Mouse (Mus musculus) midbrain, embryonic 12.5 days (tissue): ENCODE results near the gene Ifnl3. TPM values are rescaled to one million over a fixed set of nuclear protein-coding genes. Genes with fewer than 3 reads are reported as not detected.

Experiments
- ATAC-seq: fragments of 200-750 bp; cut with Nextera tagmentation; 2 replicates; pipeline ENCODE4 v1.8.0; 2017; ENCODE audit warnings: low read depth, moderate TSS enrichment, moderate library complexity; ENCODE audit not compliant: low FRiP score
- H3K27ac ChIP-seq: fragments of 300-500 bp; sonication (generic); replicated peaks from 2 replicates; pipeline ENCODE4 v1.5.1; 2016; ENCODE audit warnings: mild to moderate bottlenecking
- H3K27me3 ChIP-seq: fragments of 300-500 bp; sonication (generic); 2 replicates; pipeline ENCODE4 v1.6.1; 2016; ENCODE audit warnings: mild to moderate bottlenecking
- H3K36me3 ChIP-seq: fragments of 300-500 bp; sonication (generic); 2 replicates; pipeline ENCODE4 v1.6.1; 2016
- H3K4me1 ChIP-seq: fragments of 300-500 bp; sonication (generic); 2 replicates; pipeline ENCODE4 v1.6.1; 2016
- H3K4me2 ChIP-seq: fragments of 300-500 bp; sonication (generic); replicated peaks from 2 replicates; pipeline ENCODE4 v1.6.1; 2016; ENCODE audit warnings: mild to moderate bottlenecking, moderate library complexity
- H3K4me3 ChIP-seq: fragments of 300-500 bp; sonication (generic); 2 replicates; pipeline ENCODE4 v1.5.1; 2016; ENCODE audit warnings: mild to moderate bottlenecking
- H3K9ac ChIP-seq: fragments of 300-500 bp; sonication (generic); replicated peaks from 2 replicates; pipeline ENCODE4 v1.6.1; 2016; ENCODE audit warnings: mild to moderate bottlenecking, moderate library complexity
- H3K9me3 ChIP-seq: fragments of 300-500 bp; sonication (generic); 2 replicates; pipeline ENCODE4 v1.6.1; 2016; ENCODE audit warnings: mild to moderate bottlenecking
- WGBS: fragments of 180-500 bp; shearing (Covaris S2); methylation state at CpG from one replicate; pipeline ENCODE4 v1.1.7; 2016; 5-methylcytosine and 5-hydroxymethylcytosine counted together
- polyA plus RNA-seq: library from polyadenylated mRNA; unstranded; fragments of >200 nt; fragmentation: Nextera tagmentation; extraction: Ambion mirVana; gene quantifications from 2 replicates; pipeline ENCODE4 v1.2.1, GENCODE M21; 2016

Gene Ifnl3
- polyA plus RNA-seq, 1 experiment from 2014 or later: not detected

GRCm38 (mm10) chr7:28547628-28548027 is 25.0 kb downstream of the Ifnl3 start:
- H3K9ac ChIP-seq: no peak overlapping the region
- ATAC-seq: no peak
- H3K27ac ChIP-seq: no peak overlapping the region
- peaks cover 21% of the 10 kb centered on the region for H3K4me1 ChIP-seq
- no peaks in the 10 kb centered on the region for H3K9me3 ChIP-seq
- H3K4me2 ChIP-seq: no peak overlapping the region
- 73% methylated on average over 7 of the region's 7 CpGs for WGBS
- peaks cover 54% of the 10 kb centered on the region for H3K27me3 ChIP-seq
- no peaks in the 10 kb centered on the region for H3K36me3 ChIP-seq
- no peak overlapping the region for H3K4me3 ChIP-seq

DNA sequence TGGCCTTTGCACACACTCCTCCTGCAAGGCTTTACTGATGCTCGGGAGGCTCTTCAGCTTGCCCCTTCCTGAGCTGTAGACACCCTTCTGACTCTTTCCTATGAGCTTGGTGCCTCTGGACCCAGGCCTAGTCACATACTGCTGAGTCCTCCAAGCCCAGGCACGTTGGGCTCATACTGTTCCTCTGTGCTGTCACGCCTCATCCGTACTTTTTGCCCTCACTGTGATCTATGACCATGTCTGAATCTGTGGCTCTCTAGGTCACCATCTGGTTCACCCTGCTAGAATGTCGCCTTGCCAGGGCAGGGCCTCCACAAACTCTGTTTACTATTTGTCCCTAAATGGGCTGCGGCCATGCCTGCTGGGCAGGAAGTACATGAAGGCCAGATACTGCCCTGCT is 30.4 kb downstream of the Ifnl3 start:
- Histone ChIP-seq H3K27me3 (peaks cover 1% of the 10 kb centered on the region; the same call in 1 of the 2 replicates), H3K4me3 (no peak overlapping the region), H3K27ac (no peak overlapping the region), H3K9me3 (no peaks in the 10 kb centered on the region), H3K36me3 (no peaks in the 10 kb centered on the region), H3K4me2 (no peak overlapping the region), H3K9ac (no peak overlapping the region), H3K4me1 (peaks cover 5% of the 10 kb centered on the region; the same call in 1 of the 2 replicates)
- 93% methylated on average over 6 of the region's 6 CpGs for WGBS
- no peak for ATAC-seq

GRCm38 (mm10) chr7:28555939-28556535 is 33.4 kb downstream of the Ifnl3 start:
- H3K27me3 ChIP-seq: no peaks in the 10 kb centered on the region
- peaks cover 27% of the 10 kb centered on the region for H3K36me3 ChIP-seq
- H3K9ac ChIP-seq: no peak overlapping the region
- 18% methylated on average over 5 of the region's 5 CpGs for WGBS
- H3K4me1 ChIP-seq: peaks cover 5% of the 10 kb centered on the region; the same call in 1 of the 2 replicates
- H3K4me2 ChIP-seq: no peak overlapping the region
- H3K9me3 ChIP-seq: no peaks in the 10 kb centered on the region
- no peak for ATAC-seq
- H3K27ac ChIP-seq: no peak overlapping the region
- no peak overlapping the region for H3K4me3 ChIP-seq

DNA sequence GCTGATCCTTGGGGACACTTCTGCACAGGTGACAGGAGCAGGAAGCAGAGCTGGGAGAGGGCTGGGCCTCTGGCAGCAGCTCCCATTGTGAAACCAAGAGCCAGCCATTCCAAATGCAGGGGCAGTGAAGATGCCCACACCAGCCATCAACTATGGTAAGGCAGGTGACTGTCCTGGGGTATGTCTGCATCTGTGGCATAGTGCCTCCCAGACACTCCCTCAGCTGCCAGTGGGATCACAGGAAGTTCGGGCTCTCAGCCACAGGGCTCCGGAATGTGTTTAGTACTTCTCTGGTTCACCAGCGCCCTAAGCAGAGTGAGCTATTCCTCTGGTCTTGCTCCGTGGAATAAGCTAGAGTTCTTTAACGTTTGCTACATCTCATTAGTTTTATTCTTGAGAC is 34.4 kb downstream of the Ifnl3 start:
- peaks cover 31% of the 10 kb centered on the region for H3K36me3 ChIP-seq
- H3K9ac ChIP-seq: no peak overlapping the region
- no peaks in the 10 kb centered on the region for H3K27me3 ChIP-seq
- no peaks in the 10 kb centered on the region for H3K9me3 ChIP-seq
- H3K4me3 ChIP-seq: no peak overlapping the region
- WGBS: 73% methylated on average over 5 of the region's 5 CpGs
- ATAC-seq: no peak
- no peak overlapping the region for H3K27ac ChIP-seq
- no peak overlapping the region for H3K4me2 ChIP-seq
- peaks cover 5% of the 10 kb centered on the region; the same call in 1 of the 2 replicates for H3K4me1 ChIP-seq

DNA sequence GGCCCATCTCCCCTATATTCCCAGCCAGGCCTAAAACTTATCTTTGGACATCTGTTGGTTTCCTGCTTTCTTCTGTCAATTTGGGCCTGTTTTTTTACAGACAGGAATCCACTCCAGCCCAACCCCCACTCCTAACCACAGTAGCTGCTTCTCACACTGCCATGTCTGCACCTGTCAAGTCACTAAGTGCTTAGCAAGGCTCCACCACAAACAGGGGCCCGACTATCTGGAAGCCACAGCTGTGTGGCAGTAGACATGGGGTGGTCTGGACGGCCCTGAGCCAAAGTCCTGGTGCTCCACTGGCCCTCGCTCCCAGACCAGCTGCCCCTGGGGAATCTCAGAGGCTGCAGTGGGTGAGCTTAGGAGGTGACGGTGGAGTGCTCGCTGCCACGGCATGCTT is 35.1 kb downstream of the Ifnl3 start:
- Histone ChIP-seq H3K4me1 (peaks cover 5% of the 10 kb centered on the region; the same call in 1 of the 2 replicates), H3K4me3 (no peak overlapping the region), H3K4me2 (no peak overlapping the region), H3K9ac (no peak overlapping the region; the same call in 1 of the 2 replicates), H3K27me3 (no peaks in the 10 kb centered on the region), H3K27ac (no peak overlapping the region), H3K9me3 (no peaks in the 10 kb centered on the region), H3K36me3 (peaks cover 37% of the 10 kb centered on the region)
- 89% methylated on average over 6 of the region's 6 CpGs for WGBS
- ATAC-seq: no peak

DNA sequence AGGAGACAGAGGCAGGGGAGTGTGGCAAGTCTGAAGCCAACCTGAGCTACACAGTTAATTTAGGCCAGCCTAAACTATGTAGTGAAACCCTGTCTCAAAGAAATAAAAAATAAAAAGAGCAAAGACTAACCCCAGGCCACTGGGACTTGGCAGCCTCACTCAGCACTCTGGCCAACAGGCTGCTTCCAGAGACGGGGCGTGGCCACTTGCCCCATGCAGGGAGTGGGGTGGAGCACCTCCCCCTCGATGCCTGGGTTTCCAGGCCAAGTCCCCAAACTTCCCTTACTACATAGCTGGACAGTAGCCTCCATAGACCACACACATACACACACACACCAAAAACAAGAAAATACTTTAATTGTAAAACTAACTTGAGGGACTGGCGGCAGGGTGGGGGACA is 35.9 kb downstream of the Ifnl3 start:
- Histone ChIP-seq H3K27me3 (no peaks in the 10 kb centered on the region), H3K4me2 (no peak overlapping the region), H3K27ac (no peak overlapping the region), H3K9ac (no peak overlapping the region), H3K4me1 (peaks cover 5% of the 10 kb centered on the region; the same call in 1 of the 2 replicates), H3K4me3 (no peak overlapping the region), H3K9me3 (no peaks in the 10 kb centered on the region), H3K36me3 (peaks cover 45% of the 10 kb centered on the region)
- ATAC-seq: no peak
- WGBS: 78% methylated on average over 4 of the region's 4 CpGs

GRCm38 (mm10) chr7:28560856-28561255 is 38.2 kb downstream of the Ifnl3 start:
- no peak overlapping the region for H3K27ac ChIP-seq
- peaks cover 5% of the 10 kb centered on the region; the same call in 1 of the 2 replicates for H3K4me1 ChIP-seq
- no peak overlapping the region for H3K9ac ChIP-seq
- H3K27me3 ChIP-seq: no peaks in the 10 kb centered on the region
- H3K36me3 ChIP-seq: peaks cover 66% of the 10 kb centered on the region
- H3K4me2 ChIP-seq: no peak overlapping the region
- no peak overlapping the region for H3K4me3 ChIP-seq
- WGBS: 94% methylated on average over 10 of the region's 10 CpGs
- no peaks in the 10 kb centered on the region for H3K9me3 ChIP-seq
- ATAC-seq: no peak

DNA sequence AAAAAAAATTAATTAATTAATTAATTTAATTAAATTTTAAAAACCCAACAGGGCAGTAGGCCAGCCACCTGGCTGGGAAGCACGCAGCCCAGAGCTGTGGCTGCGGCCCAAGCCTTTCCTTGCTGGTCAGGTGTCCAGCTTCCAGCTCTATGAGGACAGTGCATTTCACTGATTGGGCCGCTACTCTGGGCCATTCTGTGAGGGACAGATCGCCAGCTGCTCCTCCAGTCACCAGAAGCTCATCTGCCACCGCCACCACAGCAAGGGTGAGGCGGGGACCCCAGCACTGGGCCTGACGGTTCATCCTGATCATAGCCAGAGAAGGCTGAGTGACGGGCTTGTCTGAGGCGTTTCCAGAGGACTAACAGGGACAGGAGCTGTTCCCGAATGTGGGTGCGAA is 39.3 kb downstream of the Ifnl3 start:
- H3K9ac ChIP-seq: no peak overlapping the region
- H3K4me3 ChIP-seq: no peak overlapping the region
- H3K27me3 ChIP-seq: no peaks in the 10 kb centered on the region
- no peak overlapping the region for H3K27ac ChIP-seq
- H3K4me2 ChIP-seq: no peak overlapping the region
- no peaks in the 10 kb centered on the region for H3K9me3 ChIP-seq
- H3K4me1 ChIP-seq: no peaks in the 10 kb centered on the region
- peaks cover 77% of the 10 kb centered on the region for H3K36me3 ChIP-seq
- no peak for ATAC-seq
- 90% methylated on average over 11 of the region's 11 CpGs for WGBS

DNA sequence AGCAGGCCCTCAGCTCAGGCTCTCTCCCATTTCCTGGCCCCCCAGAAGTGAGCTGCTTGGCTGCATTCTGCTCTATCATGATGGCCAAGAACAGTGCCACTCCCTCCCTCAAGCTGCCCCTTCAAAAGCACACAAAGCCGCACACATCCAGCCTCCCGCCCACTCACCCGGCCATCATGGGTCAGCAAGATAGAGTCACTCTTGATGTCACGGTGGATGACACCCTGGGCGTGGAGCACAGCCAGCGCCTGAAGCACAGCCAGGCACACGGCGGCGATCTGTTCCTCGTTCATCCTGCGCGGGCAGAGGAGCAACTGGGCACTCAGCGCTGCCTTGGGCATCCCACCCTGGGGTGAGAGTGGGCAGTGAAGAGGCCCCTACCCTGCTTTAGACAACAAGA is 39.7 kb downstream of the Ifnl3 start:
- WGBS: 94% methylated on average over 13 of the region's 13 CpGs
- no peak overlapping the region for H3K4me3 ChIP-seq
- no peak overlapping the region for H3K9ac ChIP-seq
- H3K36me3 ChIP-seq: peaks cover 81% of the 10 kb centered on the region
- no peak for ATAC-seq
- H3K27me3 ChIP-seq: no peaks in the 10 kb centered on the region
- no peak overlapping the region for H3K27ac ChIP-seq
- H3K4me2 ChIP-seq: no peak overlapping the region
- no peaks in the 10 kb centered on the region for H3K4me1 ChIP-seq
- no peaks in the 10 kb centered on the region for H3K9me3 ChIP-seq

- H3K9ac ChIP-seq: no peak overlapping the region
- 96% methylated on average over 13 of the region's 13 CpGs for WGBS
- no peak overlapping the region for H3K4me3 ChIP-seq
- peaks cover 87% of the 10 kb centered on the region for H3K36me3 ChIP-seq
- no peak overlapping the region for H3K4me2 ChIP-seq
- no peaks in the 10 kb centered on the region for H3K4me1 ChIP-seq
- H3K27ac ChIP-seq: no peak overlapping the region
- no peak for ATAC-seq
- H3K9me3 ChIP-seq: no peaks in the 10 kb centered on the region
- H3K27me3 ChIP-seq: no peaks in the 10 kb centered on the region
These were observed 40.3 kb downstream of the Ifnl3 start for GRCm38 (mm10) chr7:28562951-28563350.

GRCm38 (mm10) chr7:28565407-28565806 is 42.8 kb downstream of the Ifnl3 start:
- H3K36me3 ChIP-seq: peaks cover 71% of the 10 kb centered on the region
- no peaks in the 10 kb centered on the region for H3K9me3 ChIP-seq
- WGBS: 93% methylated on average over 5 of the region's 5 CpGs
- no peak overlapping the region for H3K27ac ChIP-seq
- H3K4me2 ChIP-seq: no peak overlapping the region
- no peaks in the 10 kb centered on the region for H3K27me3 ChIP-seq
- H3K9ac ChIP-seq: no peak overlapping the region
- no peak for ATAC-seq
- no peak overlapping the region for H3K4me3 ChIP-seq
- no peaks in the 10 kb centered on the region for H3K4me1 ChIP-seq

DNA sequence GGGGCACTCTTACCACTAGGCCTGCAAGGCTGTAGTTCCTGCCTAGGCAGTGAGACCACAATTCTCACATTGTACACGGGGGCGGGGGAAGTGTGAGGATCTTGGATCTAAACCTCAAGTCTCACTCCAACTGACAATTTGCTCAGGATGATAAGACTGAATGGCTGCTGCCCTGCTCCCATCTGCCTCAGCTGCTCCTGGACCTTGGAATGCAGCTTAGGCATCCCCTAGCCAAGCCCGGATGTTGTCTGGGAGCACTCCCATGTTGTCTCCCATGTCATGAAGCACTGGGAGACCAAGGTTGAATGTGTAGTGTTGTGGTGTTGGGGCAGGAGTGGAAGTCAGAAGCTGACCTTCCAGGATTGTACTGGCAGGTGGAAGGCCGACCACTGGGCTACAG is 44.9 kb downstream of the Ifnl3 start:
- 90% methylated on average over 4 of the region's 4 CpGs for WGBS
- Histone ChIP-seq H3K4me2 (no peak overlapping the region), H3K9ac (no peak overlapping the region), H3K36me3 (peaks cover 56% of the 10 kb centered on the region), H3K4me3 (no peak overlapping the region), H3K27me3 (no peaks in the 10 kb centered on the region), H3K27ac (no peak overlapping the region), H3K9me3 (no peaks in the 10 kb centered on the region), H3K4me1 (peaks cover 7% of the 10 kb centered on the region; the same call in 1 of the 2 replicates)
- no peak for ATAC-seq

DNA sequence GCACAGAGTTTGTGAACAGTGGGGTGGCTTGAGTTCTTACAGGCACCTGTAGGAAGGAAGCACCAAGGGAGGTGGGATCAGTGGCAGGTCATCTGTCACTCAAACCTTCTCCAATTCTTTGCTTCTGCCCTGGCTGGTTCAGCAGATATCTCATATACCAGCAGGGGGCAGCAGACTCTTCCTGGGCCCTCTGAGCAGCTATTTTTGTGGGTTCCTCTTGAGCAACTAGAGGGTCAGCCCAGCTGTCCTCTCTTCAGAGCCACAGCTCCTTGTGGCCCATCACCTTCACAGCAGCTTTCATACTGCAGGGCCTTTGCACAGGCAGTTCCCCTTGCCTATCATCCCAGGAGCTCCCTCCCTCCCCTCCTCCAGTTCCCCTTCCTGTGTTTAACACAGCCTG is 45.6 kb downstream of the Ifnl3 start:
- no peak overlapping the region for H3K4me2 ChIP-seq
- no peaks in the 10 kb centered on the region for H3K27me3 ChIP-seq
- no peak overlapping the region for H3K9ac ChIP-seq
- no peak overlapping the region for H3K27ac ChIP-seq
- no peak for ATAC-seq
- H3K4me3 ChIP-seq: no peak overlapping the region
- H3K9me3 ChIP-seq: no peaks in the 10 kb centered on the region
- peaks cover 7% of the 10 kb centered on the region; the same call in 1 of the 2 replicates for H3K4me1 ChIP-seq
- peaks cover 49% of the 10 kb centered on the region for H3K36me3 ChIP-seq
